Mouse (Mus musculus) intestine, embryonic 14.5 days (tissue): ENCODE measurements around the gene Ankrd33b. TPM values are rescaled to one million over a fixed set of nuclear protein-coding genes. Genes with fewer than 3 reads are reported as not detected.

ENCODE experiments used
- ATAC-seq: fragments of 200-750 bp; cut with Nextera tagmentation; replicated peaks from 2 replicates; pipeline ENCODE4 v1.8.0; 2017; ENCODE audit warnings: low read depth, moderate number of reproducible peaks, moderate TSS enrichment, moderate library complexity; ENCODE audit not compliant: low FRiP score, low TSS enrichment
- DNase-seq: peaks from one replicate; pipeline ENCODE4 v3.0.0-alpha.2; 2018; ENCODE audit warnings: low spot score
- H3K27ac ChIP-seq: fragments of 300-500 bp; sonication (generic); 2 replicates; pipeline ENCODE4 v1.5.1; 2014; ENCODE audit warnings: low read depth, mild to moderate bottlenecking, control low read depth
- H3K27me3 ChIP-seq: fragments of 300-500 bp; sonication (generic); replicated peaks from 2 replicates; pipeline ENCODE4 v1.6.1; 2014; ENCODE audit warnings: low read length, control low read depth; ENCODE audit not compliant: control insufficient read depth, insufficient read depth
- H3K36me3 ChIP-seq: fragments of 300-500 bp; sonication (generic); 2 replicates; pipeline ENCODE4 v1.6.1; 2014; ENCODE audit warnings: low read length, control low read depth; ENCODE audit not compliant: control insufficient read depth, insufficient read depth
- H3K4me1 ChIP-seq: fragments of 300-500 bp; sonication (generic); replicated peaks from 2 replicates; pipeline ENCODE4 v1.6.1; 2014; ENCODE audit warnings: low read length, control low read depth, mixed read lengths; ENCODE audit not compliant: control insufficient read depth, insufficient read depth
- H3K4me2 ChIP-seq: fragments of 300-500 bp; sonication (generic); 2 replicates; pipeline ENCODE4 v1.6.1; 2014; ENCODE audit warnings: low read length
- H3K4me3 ChIP-seq: fragments of 300-500 bp; sonication (generic); 2 replicates; pipeline ENCODE4 v1.5.1; 2014; ENCODE audit warnings: low read depth, low read length, control low read depth, mixed read lengths
- H3K9ac ChIP-seq: fragments of 300-500 bp; sonication (generic); 2 replicates; pipeline ENCODE4 v1.6.1; 2014; ENCODE audit warnings: mild to moderate bottlenecking, low read length
- H3K9me3 ChIP-seq: fragments of 300-500 bp; sonication (generic); 2 replicates; pipeline ENCODE4 v1.6.1; 2016; ENCODE audit warnings: low read length, control low read depth; ENCODE audit not compliant: control insufficient read depth
- WGBS: fragments of 180-500 bp; shearing (Covaris S2); extraction: QIAGEN DNeasy Blood & Tissue Kit; methylation state at CpG from one replicate; pipeline ENCODE4 v1.1.7; 2014; 5-methylcytosine and 5-hydroxymethylcytosine counted together
- polyA plus RNA-seq: library from polyadenylated mRNA; unstranded; fragments of >200 nt; fragmentation: Nextera tagmentation; extraction: Ambion mirVana; gene quantifications from 2 replicates; pipeline ENCODE4 v1.2.1, GENCODE M21; 2014

The Ankrd33b gene
- 0.41 and 0.47 TPM in 2 replicates for polyA plus RNA-seq

GRCm38 (mm10) chr15:31367481-31368200 is at the start of gene Ankrd33b:
Gene Ankrd33b (minus strand): TSS chr15:31367726.
- under 1% methylated on average over 49 of the region's 49 CpGs for WGBS
- H3K27me3 ChIP-seq, result peaks cover 66% of the 10 kb centered on the region
- DNase-seq, result peak; percentile 77
- peaks cover 7% of the 10 kb centered on the region; the same call in 1 of the 2 replicates for H3K4me1 ChIP-seq
- ATAC-seq, result peak; percentile 60; the same call in 1 of the 2 replicates
- H3K36me3 ChIP-seq, result no peaks in the 10 kb centered on the region
- H3K27ac ChIP-seq, result no peak within 1 kb of the TSS
- H3K4me3 ChIP-seq, result peak within 1 kb of the TSS; percentile 57
- H3K4me2 ChIP-seq, result peak within 1 kb of the TSS; percentile 100
- H3K9ac ChIP-seq, result peak within 1 kb of the TSS; percentile 20
- no peaks in the 10 kb centered on the region for H3K9me3 ChIP-seq

GRCm38 (mm10) chr15:31415181-31415580 is 47.7 kb upstream of the Ankrd33b start:
- Histone ChIP-seq H3K9me3 (no peaks in the 10 kb centered on the region), H3K36me3 (no peaks in the 10 kb centered on the region), H3K4me2 (no peak overlapping the region), H3K4me3 (no peak overlapping the region), H3K27ac (no peak overlapping the region), H3K4me1 (no peaks in the 10 kb centered on the region), H3K27me3 (no peaks in the 10 kb centered on the region), H3K9ac (no peak overlapping the region)
- ATAC-seq, result no peak
- DNase-seq, result no peak
- WGBS, result 58% methylated on average over 4 of the region's 4 CpGs

GRCm38 (mm10) chr15:31414179-31414898 is 46.8 kb upstream of the Ankrd33b start:
- no peak overlapping the region for H3K9ac ChIP-seq
- H3K4me1 ChIP-seq, result no peaks in the 10 kb centered on the region
- ATAC-seq (no peak), DNase-seq (no peak)
- H3K4me2 ChIP-seq, result no peak overlapping the region
- no peak overlapping the region for H3K27ac ChIP-seq
- WGBS, result 50% methylated on average over 6 of the region's 6 CpGs
- H3K4me3 ChIP-seq, result no peak overlapping the region
- H3K9me3 ChIP-seq, result no peaks in the 10 kb centered on the region
- no peaks in the 10 kb centered on the region for H3K36me3 ChIP-seq
- no peaks in the 10 kb centered on the region for H3K27me3 ChIP-seq

GRCm38 (mm10) chr15:31413662-31414061 is 46.1 kb upstream of the Ankrd33b start:
- Histone ChIP-seq H3K4me3 (no peak overlapping the region), H3K27me3 (no peaks in the 10 kb centered on the region), H3K36me3 (no peaks in the 10 kb centered on the region), H3K9me3 (no peaks in the 10 kb centered on the region), H3K9ac (no peak overlapping the region), H3K27ac (no peak overlapping the region), H3K4me1 (no peaks in the 10 kb centered on the region), H3K4me2 (no peak overlapping the region)
- DNase-seq (no peak), ATAC-seq (no peak)
- 87% methylated on average over 6 of the region's 6 CpGs for WGBS

GRCm38 (mm10) chr15:31412933-31413332 is 45.4 kb upstream of the Ankrd33b start:
- Histone ChIP-seq H3K4me1 (no peaks in the 10 kb centered on the region), H3K4me3 (no peak overlapping the region), H3K4me2 (no peak overlapping the region), H3K9ac (no peak overlapping the region), H3K27me3 (no peaks in the 10 kb centered on the region), H3K36me3 (no peaks in the 10 kb centered on the region), H3K9me3 (no peaks in the 10 kb centered on the region), H3K27ac (no peak overlapping the region)
- WGBS, result 25% methylated on average over 3 of the region's 3 CpGs
- ATAC-seq (no peak), DNase-seq (no peak)

GRCm38 (mm10) chr15:31412436-31412835 is 44.9 kb upstream of the Ankrd33b start:
- Histone ChIP-seq H3K36me3 (no peaks in the 10 kb centered on the region), H3K27ac (no peak overlapping the region), H3K4me1 (no peaks in the 10 kb centered on the region), H3K4me2 (no peak overlapping the region), H3K9ac (no peak overlapping the region), H3K9me3 (no peaks in the 10 kb centered on the region), H3K27me3 (no peaks in the 10 kb centered on the region), H3K4me3 (no peak overlapping the region)
- no peak for DNase-seq
- ATAC-seq, result no peak
- WGBS, result 82% methylated on average over 6 of the region's 6 CpGs

- H3K4me2 ChIP-seq, result no peak overlapping the region
- no peaks in the 10 kb centered on the region for H3K36me3 ChIP-seq
- H3K4me1 ChIP-seq, result no peaks in the 10 kb centered on the region
- H3K27me3 ChIP-seq, result no peaks in the 10 kb centered on the region
- no peak overlapping the region for H3K27ac ChIP-seq
- H3K4me3 ChIP-seq, result no peak overlapping the region
- ATAC-seq (no peak), DNase-seq (no peak)
- H3K9ac ChIP-seq, result no peak overlapping the region
- WGBS, result 45% methylated on average over 4 of the region's 4 CpGs
- no peaks in the 10 kb centered on the region for H3K9me3 ChIP-seq
These were observed 40.0 kb upstream of the Ankrd33b start for GRCm38 (mm10) chr15:31407490-31407889.

GRCm38 (mm10) chr15:31406881-31407280 is 39.4 kb upstream of the Ankrd33b start:
- WGBS, result 73% methylated on average over 5 of the region's 5 CpGs
- Histone ChIP-seq H3K9ac (no peak overlapping the region), H3K27me3 (no peaks in the 10 kb centered on the region), H3K9me3 (no peaks in the 10 kb centered on the region), H3K27ac (no peak overlapping the region), H3K4me1 (no peaks in the 10 kb centered on the region), H3K4me2 (no peak overlapping the region), H3K36me3 (no peaks in the 10 kb centered on the region), H3K4me3 (no peak overlapping the region)
- no peak for DNase-seq
- no peak for ATAC-seq
